Mouse (Mus musculus) erythroblast, adult 5-6 weeks (primary cell): ENCODE data around the gene Fbln5. TPM values are rescaled to one million over a fixed set of nuclear protein-coding genes. Genes with fewer than 3 reads are reported as not detected.
A peak's percentile ranks its signal among the peaks of the same experiment; 100 is the strongest.

Experiments
- ATAC-seq: replicated peaks from 2 replicates; pipeline ENCODE4 v1.8.0; 2016; ENCODE audit warnings: moderate number of reproducible peaks, mild to moderate bottlenecking, moderate TSS enrichment, inconsistent platforms; ENCODE audit not compliant: poor library complexity, low FRiP score, severe bottlenecking
- total RNA-seq, 2 experiments: library from RNA; stranded (forward) in 1 of 2; stranded (reverse) in 1 of 2; fragments of 150-400 nt in 1 of 2; fragments of 200-764, 138-1000 nt in 1 of 2; gene quantifications; 2 replicates each; pipeline versions ENCODE4 v1.2.3 to v1.2.4; 2015 to 2017; ENCODE audit warnings: low replicate concordance in 2 of 2

The Fbln5 gene
- total RNA-seq, 2 experiments from 2014 or later: 0.60 TPM; not detected in 1

- ATAC-seq: no peak
Observed at GRCm38 (mm10) chr12:101814423-101814822, 4.4 kb downstream of the Fbln5 start.

- 0 out of 2 replicates have a peak, but pooled peaks have one; percentile 48 for ATAC-seq
Observed at GRCm38 (mm10) chr12:101811181-101811580, 7.7 kb downstream of the Fbln5 start.

- no peak for ATAC-seq
Observed at GRCm38 (mm10) chr12:101810515-101810914, 8.3 kb downstream of the Fbln5 start.

- ATAC-seq: no peak
Observed at GRCm38 (mm10) chr12:101807400-101807799, 11.5 kb downstream of the Fbln5 start.

- ATAC-seq: no peak
Observed at GRCm38 (mm10) chr12:101802445-101802844, 16.4 kb downstream of the Fbln5 start.

- no peak for ATAC-seq
Observed at GRCm38 (mm10) chr12:101801744-101802143, 17.1 kb downstream of the Fbln5 start.

GRCm38 (mm10) chr12:101801051-101801450 is 17.8 kb downstream of the Fbln5 start:
- ATAC-seq: no peak

GRCm38 (mm10) chr12:101798189-101798922 is 20.5 kb downstream of the Fbln5 start:
- no peak for ATAC-seq

GRCm38 (mm10) chr12:101794458-101794857 is 24.4 kb downstream of the Fbln5 start:
- ATAC-seq: no peak

- no peak for ATAC-seq
Observed at GRCm38 (mm10) chr12:101793221-101793621, 25.6 kb downstream of the Fbln5 start.

GRCm38 (mm10) chr12:101792684-101793083 is 26.2 kb downstream of the Fbln5 start:
- ATAC-seq: 0 out of 2 replicates have a peak, but pooled peaks have one; percentile 20

- ATAC-seq: no peak
Observed at GRCm38 (mm10) chr12:101789767-101790166, 29.1 kb downstream of the Fbln5 start.

- no peak for ATAC-seq
Observed at GRCm38 (mm10) chr12:101789250-101789649, 29.6 kb downstream of the Fbln5 start.

GRCm38 (mm10) chr12:101782787-101783186 is 36.1 kb downstream of the Fbln5 start:
- no peak for ATAC-seq

GRCm38 (mm10) chr12:101780915-101781314 is 37.9 kb downstream of the Fbln5 start:
- ATAC-seq: no peak

- no peak for ATAC-seq
Observed at GRCm38 (mm10) chr12:101777613-101778325, 41.1 kb downstream of the Fbln5 start.

- no peak for ATAC-seq
Observed at GRCm38 (mm10) chr12:101776383-101776782, 42.5 kb downstream of the Fbln5 start.

GRCm38 (mm10) chr12:101774116-101774515 is 44.7 kb downstream of the Fbln5 start:
- ATAC-seq: no peak

- no peak for ATAC-seq
Observed at GRCm38 (mm10) chr12:101772962-101773361, 45.9 kb downstream of the Fbln5 start.

- ATAC-seq: no peak
Observed at GRCm38 (mm10) chr12:101770283-101771015, 48.4 kb downstream of the Fbln5 start.
